Mouse (Mus musculus): Measurements from ENCODE around the gene Kcnq4.

The Kcnq4 gene

DNA sequence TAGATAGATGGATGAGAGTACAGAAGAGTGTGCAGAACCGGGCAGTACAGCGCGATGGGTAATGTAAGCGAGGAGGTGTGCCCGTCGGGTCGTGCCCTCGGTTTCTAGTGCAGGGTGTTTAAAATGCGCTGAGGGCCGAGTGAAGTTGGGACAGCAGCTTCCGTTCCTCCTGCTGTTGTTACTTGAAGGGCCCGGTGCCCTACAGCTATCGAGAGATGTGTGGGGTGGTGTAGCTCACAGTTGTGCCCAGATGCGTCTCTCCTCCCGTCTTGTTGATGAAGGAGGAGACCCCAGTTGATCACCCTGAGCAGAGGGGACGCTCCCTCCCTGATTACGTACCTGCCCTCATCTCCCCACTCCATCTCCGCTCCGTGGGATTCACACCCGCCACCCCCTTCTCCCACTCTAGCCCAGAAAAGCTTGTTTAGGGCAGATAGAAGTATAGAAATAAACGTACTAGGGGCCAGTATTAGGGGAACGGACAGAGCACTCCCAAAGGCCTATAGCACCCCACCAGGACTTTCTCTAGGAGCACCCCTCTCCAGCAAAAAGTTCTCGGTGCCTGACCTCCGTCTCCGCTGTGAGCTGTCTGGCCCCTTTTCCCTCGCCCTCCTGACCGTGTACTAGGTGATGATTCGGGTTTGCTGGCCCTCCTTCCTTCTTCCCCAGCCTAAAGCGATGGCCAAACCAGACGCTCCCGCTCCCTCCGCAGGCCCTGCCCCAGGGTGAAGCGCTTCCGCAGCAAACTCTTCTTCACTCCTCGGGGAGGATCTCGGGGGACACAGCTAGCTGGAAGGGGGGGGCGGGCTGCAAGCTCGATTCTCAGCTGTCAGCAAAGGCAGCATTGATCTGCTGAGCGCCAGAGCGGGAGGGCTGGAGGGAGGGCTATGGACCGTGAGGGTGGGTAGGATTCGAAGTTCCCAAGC, at the start of gene Kcnq4:
Gene Kcnq4 (minus strand): TSS at position 672 of the 926 bp plus-strand sequence.
- no peak for DNase-seq

GRCm38 (mm10) chr4:120796687-120797086, 48.3 kb upstream of the Kcnq4 start:
- DNase-seq = no peak

GRCm38 (mm10) chr4:120795646-120796045, 47.2 kb upstream of the Kcnq4 start:
- DNase-seq = no peak

DNA sequence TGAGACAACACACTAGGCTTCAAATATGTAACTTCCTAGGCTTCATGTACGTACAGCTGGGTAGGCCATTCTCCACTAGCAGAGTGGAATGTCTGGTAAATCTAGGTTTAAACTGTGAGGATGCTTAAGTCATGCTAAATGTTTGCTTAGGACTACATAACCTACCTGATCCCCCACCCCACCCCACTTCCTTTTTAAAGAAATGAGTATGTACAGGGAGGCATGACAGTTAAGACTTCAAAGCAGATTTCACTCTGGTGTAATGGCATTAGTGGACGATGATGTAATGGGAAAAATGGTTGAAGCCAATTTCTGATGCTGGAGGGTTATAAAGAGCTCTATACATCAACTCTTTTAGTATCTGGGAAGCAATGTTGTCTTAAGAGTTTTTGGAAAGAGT, 44.5 kb upstream of the Kcnq4 start:
- DNase-seq = no peak

DNA sequence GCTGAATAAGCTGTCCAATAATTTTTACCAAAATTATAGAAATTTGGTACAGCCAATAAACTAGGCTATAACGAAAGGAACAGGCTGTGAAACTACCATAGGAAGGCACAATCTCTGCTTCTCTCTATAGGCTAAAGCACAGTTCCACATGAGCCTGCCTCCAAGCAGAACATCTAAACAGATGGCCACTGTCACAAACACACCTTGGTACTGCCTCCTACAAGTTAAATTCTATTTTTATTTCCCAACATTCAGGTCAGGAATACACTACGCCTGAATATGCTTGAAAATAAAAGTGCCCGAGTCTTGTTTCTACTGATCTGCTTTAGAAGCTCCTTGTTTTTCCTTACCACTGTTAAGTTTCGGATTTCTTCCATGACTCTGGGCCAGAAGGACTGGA, 41.6 kb upstream of the Kcnq4 start:
- DNase-seq = no peak

- DNase-seq = no peak
Measured at GRCm38 (mm10) chr4:120755801-120756200, 7.4 kb upstream of the Kcnq4 start.

- peak; percentile 87 for DNase-seq
Measured at GRCm38 (mm10) chr4:120755299-120755698, 6.9 kb upstream of the Kcnq4 start.

DNA sequence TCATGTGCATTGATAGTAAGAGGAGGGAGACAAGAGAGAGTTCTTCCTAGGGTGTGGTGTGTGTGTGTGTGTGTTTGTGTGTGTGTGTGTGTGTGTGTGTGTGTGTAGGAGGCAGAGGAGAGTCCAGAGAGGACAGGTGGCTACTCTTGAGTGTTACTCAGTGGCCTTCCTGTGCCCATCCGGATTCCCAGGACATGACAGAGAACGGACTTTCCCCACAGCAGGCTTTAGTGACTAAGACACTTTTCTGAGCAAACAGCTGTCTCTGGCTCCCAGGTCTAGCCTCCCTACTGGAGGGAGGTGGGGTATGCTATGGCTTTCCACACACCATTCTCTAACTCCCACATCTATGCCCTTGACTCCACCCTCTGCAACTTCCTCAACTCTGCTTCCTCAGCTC, 1.2 kb upstream of the Kcnq4 start:
- DNase-seq = no peak

DNA sequence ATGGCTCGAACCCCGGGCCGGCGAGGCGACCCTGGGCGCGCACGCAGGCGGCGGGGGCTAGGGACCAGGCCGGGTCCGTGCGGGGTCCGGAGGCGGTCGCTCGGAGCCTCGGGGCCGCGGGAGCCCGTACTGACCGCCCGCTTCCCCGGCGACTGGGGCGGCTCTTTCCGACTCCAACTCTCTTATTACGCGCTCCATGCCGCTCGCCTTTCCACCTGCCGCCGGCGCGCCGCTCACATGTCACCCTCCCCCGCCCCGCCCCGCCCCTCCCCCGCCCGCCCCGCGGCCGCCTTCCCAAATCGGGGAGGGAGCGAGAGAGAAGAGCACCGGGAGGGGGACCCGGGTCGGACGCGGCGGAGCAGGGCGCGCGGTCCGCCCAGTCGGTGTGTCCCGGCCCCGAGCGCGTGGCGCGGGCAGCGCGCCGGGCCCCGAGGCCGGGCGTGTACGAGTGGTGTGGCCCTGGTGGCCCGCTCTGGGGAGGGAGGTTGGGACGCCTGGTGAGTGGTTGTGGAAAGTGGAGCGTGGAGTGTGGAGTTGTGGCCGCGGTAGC, 1.1 kb downstream of the Kcnq4 start:
- no peak for DNase-seq

GRCm38 (mm10) chr4:120746552-120747150, 1.8 kb downstream of the Kcnq4 start:
- DNase-seq = no peak

- no peak for DNase-seq
Measured at GRCm38 (mm10) chr4:120745731-120746551, 2.5 kb downstream of the Kcnq4 start.

DNA sequence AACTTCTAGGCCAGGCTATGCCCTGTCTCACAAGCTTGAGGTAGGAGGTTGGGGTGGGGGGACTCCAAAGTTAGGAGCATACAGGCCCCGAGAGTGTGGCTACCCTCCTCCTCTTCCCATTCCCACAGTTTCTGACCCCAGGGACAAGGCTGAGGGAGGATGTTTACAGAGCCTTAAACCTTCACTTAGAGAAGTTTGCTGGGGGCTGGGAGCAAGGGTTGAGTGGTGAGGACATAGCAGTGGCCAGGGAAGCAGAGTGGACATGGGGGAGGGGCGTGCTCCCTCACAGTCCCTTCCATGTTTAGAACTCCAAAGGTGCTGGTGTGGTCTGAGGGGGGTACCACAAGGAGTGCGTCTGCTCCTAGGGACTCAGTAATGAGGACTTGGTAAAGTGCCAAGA, 4.8 kb downstream of the Kcnq4 start:
- no peak for DNase-seq

DNA sequence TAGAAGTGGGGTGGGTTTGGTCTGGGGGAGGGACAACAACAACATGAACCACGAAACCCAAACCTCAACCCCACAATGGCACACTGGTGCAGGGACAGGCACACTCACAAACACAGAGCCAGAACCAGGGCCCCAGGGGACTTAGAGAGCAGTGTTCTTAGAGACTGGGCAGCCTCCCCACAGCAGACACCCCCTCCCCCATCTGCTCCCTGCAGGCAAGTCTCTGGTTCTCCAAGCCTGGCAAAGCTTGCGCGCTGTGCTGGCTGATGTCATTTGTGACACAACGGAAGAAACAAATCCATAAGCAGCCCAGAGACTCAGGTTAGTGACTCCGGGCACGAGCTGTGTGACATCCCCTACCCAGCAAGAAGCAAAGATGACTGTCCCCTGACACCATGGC, 7.1 kb downstream of the Kcnq4 start:
- peak; percentile 41 for DNase-seq

DNA sequence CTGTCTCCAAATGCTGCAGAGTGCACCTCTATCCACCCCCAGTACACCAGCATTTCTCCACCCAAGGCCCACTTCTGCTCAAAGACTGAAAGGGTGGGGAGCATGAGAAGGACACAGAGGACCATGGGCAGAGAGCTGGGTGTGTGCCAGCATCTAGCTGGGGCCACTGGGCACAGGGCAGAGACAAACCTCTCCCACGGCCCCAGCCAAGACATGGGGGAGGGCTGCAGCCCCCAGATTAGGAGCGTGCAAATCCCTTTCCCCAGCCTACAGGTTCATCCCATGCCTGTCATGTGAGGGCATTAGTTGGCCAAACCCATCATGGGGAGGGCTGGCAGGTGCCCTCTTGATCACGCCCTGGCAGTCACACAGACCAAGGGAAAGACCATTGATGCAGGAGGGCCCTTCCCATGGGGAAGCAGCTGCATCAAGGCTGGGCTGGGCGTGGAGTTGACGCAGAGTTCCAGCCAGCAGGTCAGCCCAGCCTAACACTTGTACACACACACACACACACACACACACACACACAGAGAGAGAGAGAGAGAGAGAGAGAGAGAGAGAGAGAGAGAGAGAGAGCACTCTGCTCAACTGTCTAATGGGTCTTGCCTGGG, 14.3 kb downstream of the Kcnq4 start:
- DNase-seq = no peak

DNA sequence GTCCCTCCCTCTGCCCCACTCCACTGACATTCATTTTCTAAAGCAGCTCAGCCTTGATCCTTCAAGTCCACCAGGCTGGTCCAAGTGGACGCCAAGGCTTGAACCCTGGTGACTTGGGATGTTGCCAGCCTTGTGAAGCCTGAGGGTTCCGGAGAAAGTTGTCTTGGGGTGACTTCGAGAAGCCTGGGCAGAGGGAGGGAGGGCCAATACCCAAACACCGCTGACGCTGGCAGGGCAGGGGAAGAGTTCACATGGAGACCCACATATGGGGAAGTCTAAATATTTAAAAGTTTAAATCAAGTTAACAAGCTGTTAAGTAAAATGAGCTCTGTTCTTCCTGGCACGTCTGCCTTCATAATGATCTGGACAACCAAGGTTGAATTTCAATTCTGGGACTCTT, 15.7 kb downstream of the Kcnq4 start:
- no peak for DNase-seq

DNA sequence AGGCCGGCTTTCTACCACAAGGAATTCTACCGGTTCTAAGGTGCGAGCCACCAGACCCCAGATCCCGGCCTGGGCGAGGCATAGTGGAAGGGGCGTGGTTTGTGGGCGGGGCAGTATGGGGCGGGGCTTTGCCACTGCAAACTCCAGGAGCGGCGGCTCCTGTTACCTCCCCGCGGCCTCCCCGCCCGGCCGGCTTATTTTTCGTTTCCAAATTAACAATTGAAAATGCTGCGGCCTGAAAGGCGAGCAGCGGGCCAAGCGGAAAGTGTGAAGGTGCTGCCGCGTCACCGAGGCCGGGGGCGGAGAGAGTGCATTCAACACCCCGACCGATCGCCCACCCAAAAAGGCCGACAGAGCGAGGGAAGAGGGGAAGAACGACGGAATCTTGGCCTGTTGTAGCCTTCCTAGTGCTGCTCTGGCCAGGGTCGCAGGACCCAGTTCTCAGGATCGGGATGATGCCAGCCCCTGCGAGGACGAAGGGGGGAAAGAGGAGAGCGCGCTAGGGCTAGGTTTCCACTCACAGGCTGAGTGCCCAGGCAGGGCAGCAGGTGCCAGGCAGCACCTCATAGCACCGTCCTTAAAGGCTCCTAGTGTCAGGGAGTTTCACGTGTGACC, 17.3 kb downstream of the Kcnq4 start:
- peak; percentile 73 for DNase-seq

GRCm38 (mm10) chr4:120730574-120730973, 17.8 kb downstream of the Kcnq4 start:
- DNase-seq = no peak

DNA sequence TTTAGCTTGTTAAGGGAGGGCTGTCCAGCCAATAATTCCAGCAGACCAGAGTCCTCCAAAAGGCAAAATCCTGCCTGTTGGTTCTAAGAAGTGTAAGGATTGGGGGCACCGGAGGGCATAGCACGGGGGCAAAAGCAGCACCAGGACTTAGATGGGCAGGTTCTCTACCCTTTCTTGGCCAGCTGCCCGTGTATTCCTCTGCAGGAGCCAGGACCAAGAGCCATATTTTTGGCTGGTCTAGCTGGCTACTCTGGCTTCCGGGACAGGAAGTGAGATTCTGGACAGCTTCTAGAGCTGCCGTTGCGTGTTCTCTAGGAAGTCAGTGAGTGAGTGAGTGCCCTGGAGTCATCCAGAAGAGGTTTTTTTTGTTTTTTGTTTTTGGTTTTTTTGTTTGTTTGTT, 18.3 kb downstream of the Kcnq4 start:
- peak; percentile 58 for DNase-seq

GRCm38 (mm10) chr4:120729441-120729840, 19.0 kb downstream of the Kcnq4 start:
- no peak for DNase-seq

- DNase-seq = no peak
Measured at GRCm38 (mm10) chr4:120727842-120728241, 20.6 kb downstream of the Kcnq4 start.

- no peak for DNase-seq
Measured at GRCm38 (mm10) chr4:120726174-120726573, 22.2 kb downstream of the Kcnq4 start.

- no peak for DNase-seq
Measured at GRCm38 (mm10) chr4:120725516-120726090, 22.8 kb downstream of the Kcnq4 start.

Measured in lung, postnatal 36 days (tissue).